Mouse (Mus musculus) cerebellum, adult 2 months (tissue): ENCODE measurements at regions not wholly inside any gene's neighbourhood (a gene's known extent, or its start where the extent isn't known, plus 50 kb on each side); places are given as distances from the start of the nearest gene placed in this dataset.

ENCODE experiments used
- DNase-seq, 2 experiments: peaks; one replicate each; pipeline ENCODE4 v3.0.0; 2021
- H3K27ac ChIP-seq: fragments of 200-500 bp; 2 replicates; pipeline ENCODE4 v1.5.1; 2012; ENCODE audit warnings: low read length, control low read depth, inconsistent platforms; ENCODE audit not compliant: insufficient read depth
- H3K27me3 ChIP-seq: fragments of 200-500 bp; 2 replicates; pipeline ENCODE4 v1.6.1; 2012; ENCODE audit warnings: inconsistent platforms, mild to moderate bottlenecking, low read length, moderate library complexity; ENCODE audit not compliant: control insufficient read depth, insufficient read depth
- H3K4me1 ChIP-seq: fragments of 200-500 bp; 2 replicates; pipeline ENCODE4 v1.6.1; 2011; ENCODE audit warnings: low read length; ENCODE audit not compliant: control insufficient read depth, insufficient read depth
- H3K4me3 ChIP-seq: fragments of 200-500 bp; replicated peaks from 2 replicates; pipeline ENCODE3; 2011; ENCODE audit warnings: mild to moderate bottlenecking, low read depth, low read length, control low read depth; ENCODE audit not compliant: insufficient read depth
- CTCF ChIP-seq: fragments of 200-500 bp; IDR thresholded peaks from 2 replicates; pipeline ENCODE4 v1.5.1; 2011; ENCODE audit warnings: low read depth, mild to moderate bottlenecking, control low read depth, low read length, moderate library complexity, borderline replicate concordance; ENCODE audit not compliant: insufficient read depth
- POLR2A ChIP-seq: fragments of 200-500 bp; IDR thresholded peaks from 2 replicates; pipeline ENCODE4 v1.6.1; 2011; ENCODE audit warnings: low read length, control low read depth, borderline replicate concordance; ENCODE audit not compliant: insufficient read depth
- whole genome bisulfite sequencing: fragments of 180-500 bp; shearing (Covaris S2); methylation state at CpG from one replicate; pipeline ENCODE4 v1.1.7; 2018; 5-methylcytosine and 5-hydroxymethylcytosine counted together

DNA sequence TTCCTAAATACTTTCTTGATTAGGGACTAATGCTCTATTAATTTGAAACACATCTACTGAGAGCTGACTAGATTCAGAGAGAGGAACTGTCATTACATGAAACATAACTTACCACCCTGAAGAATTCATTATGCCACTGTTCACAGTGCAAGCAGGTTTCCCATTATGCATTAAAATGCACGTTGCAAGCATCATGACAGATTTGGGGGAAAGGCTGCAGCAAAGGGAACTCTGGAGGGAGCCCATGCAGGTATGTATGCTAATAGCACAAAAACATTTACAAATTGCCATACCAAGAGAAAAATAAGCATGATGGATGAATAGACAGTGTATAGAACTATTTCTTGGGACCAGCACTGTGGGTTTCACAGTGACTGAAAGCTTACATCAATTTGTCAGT lies 351.1 kb downstream of the Csnka2ip start:
- DNase-seq: no peak

DNA sequence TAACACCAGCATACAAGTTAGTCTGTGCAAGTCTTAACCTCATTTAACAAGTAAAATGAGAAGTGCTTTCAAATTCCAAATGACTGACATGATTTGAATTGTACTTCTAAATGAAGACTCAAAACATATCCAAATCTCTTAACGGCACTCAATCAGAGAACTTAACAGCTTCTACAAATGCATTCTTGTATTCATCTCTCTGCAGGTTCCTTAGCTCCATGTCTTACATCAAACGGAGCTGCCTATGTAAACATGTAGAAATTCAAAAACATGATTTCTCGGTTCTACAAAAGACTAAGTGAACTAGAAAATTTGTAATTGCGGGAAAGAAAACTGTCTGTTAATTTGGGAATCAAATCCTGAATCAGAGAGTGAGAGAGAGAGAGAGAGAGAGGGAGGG lies 353.5 kb downstream of the Csnka2ip start:
- no peaks in the 10 kb centered on the region; the same call in 1 of the 2 replicates for H3K4me1 ChIP-seq
- DNase-seq: no peak
- WGBS: 39% methylated on average over 4 of the region's 4 CpGs
- no peak overlapping the region for H3K27ac ChIP-seq
- TF ChIP-seq POLR2A (no peak), CTCF (no peak)
- no peak overlapping the region for H3K4me3 ChIP-seq
- no peaks in the 10 kb centered on the region for H3K27me3 ChIP-seq

More for the DNA sequence above, 351.1 kb downstream of the Csnka2ip start:
- Histone ChIP-seq H3K27ac (no peak overlapping the region), H3K4me1 (no peaks in the 10 kb centered on the region), H3K27me3 (no peaks in the 10 kb centered on the region), H3K4me3 (no peak overlapping the region)
- WGBS: 48% methylated on average over 1 of the region's 1 CpGs
- no peak for TF ChIP-seq CTCF
- no peak for TF ChIP-seq POLR2A

DNA sequence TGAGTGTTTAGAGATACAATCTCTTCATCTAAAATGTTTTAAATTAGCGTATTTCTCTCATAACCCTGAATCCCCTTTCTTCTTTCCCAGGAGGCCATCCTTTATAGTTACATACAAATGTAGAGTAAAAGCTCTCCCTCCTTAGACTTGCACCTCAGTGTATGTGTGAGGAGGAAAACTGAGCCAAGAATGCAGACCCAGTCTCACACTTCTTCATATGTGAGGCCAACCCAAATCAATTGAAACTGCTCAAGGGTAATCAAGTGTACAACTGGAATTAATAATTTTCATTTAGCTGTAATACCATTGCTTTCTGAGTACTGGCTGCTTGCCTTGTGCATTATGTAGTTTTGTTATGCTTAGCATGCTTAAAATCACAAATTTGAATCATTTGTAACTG lies 356.3 kb downstream of the Csnka2ip start:
- no peaks in the 10 kb centered on the region; the same call in 1 of the 2 replicates for H3K4me1 ChIP-seq
- DNase-seq: no peak
- no peaks in the 10 kb centered on the region for H3K27me3 ChIP-seq
- WGBS: 96% methylated on average over 1 of the region's 1 CpGs
- H3K27ac ChIP-seq: no peak overlapping the region
- no peak overlapping the region for H3K4me3 ChIP-seq
- no peak for TF ChIP-seq CTCF
- no peak for TF ChIP-seq POLR2A

DNA sequence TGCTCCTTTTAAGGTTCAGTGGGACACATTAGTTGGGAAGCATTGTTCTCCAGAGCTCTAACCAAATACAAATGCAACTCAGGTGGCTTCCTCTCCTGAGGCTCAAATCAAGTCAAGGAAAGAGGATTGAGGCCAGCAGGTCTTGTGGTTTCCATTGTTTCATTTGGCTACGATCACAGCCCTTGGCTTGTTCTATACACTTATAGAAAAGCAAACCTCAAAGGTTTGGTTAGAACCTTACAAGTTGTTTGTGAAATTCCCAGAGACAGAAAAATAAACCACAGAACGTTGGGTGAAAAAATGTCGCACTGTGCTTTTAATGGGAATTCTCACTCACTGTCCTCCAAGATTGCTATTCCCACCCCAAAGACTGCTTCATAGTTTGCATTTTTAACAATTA lies 360.4 kb upstream of the Epha3 start:
- no peak for DNase-seq
- H3K27ac ChIP-seq: no peak overlapping the region
- 84% methylated on average over 3 of the region's 3 CpGs for WGBS
- no peak for TF ChIP-seq POLR2A
- no peak for TF ChIP-seq CTCF
- no peaks in the 10 kb centered on the region for H3K4me1 ChIP-seq
- no peaks in the 10 kb centered on the region for H3K27me3 ChIP-seq
- H3K4me3 ChIP-seq: no peak overlapping the region

DNA sequence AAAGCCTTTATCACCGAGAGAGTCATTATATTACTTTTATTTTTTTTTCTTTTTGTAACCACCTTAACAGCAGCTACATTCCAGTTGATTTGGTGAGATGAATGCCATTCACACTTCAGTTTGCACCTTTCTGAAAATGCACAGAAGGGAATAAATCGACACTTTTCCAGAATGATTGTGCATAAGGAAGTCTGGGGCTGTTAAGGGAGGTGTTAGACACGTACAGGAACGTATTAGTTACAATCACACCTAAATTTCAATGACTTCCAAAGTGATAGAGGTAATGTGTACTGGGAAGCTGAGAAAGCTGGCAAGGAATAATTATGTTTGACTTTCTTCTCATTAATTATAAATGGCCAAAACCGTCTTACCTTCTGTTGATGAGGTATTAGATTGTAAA lies 352.7 kb upstream of the Epha3 start:
- Histone ChIP-seq H3K27ac (no peak overlapping the region), H3K4me3 (no peak overlapping the region), H3K4me1 (no peaks in the 10 kb centered on the region), H3K27me3 (no peaks in the 10 kb centered on the region)
- 93% methylated on average over 5 of the region's 5 CpGs for WGBS
- TF ChIP-seq POLR2A (no peak), CTCF (no peak)
- DNase-seq: no peak

DNA sequence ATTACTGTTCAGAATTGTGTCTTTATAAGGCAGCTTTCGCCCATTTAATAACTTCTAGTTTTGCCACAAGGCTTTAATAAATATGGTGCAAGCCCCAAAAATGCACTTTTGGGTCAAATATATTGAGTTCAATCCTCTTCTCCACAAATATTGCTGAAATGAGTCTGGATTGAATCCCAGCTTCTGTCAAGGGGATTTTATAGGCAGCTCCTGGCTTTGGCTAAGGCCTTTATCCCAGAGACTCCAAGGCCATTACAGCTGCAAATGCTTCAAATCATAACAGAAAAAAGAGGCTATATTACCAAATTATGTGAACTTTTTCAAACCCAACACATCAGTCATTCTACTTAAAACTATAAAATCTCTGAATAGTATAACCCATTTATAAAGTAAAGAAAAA lies 347.9 kb upstream of the Epha3 start:
- Histone ChIP-seq H3K27me3 (no peaks in the 10 kb centered on the region), H3K27ac (no peak overlapping the region), H3K4me3 (no peak overlapping the region), H3K4me1 (no peaks in the 10 kb centered on the region)
- WGBS: 94% methylated on average over 1 of the region's 1 CpGs
- no peak for DNase-seq
- TF ChIP-seq POLR2A (no peak), CTCF (no peak)

DNA sequence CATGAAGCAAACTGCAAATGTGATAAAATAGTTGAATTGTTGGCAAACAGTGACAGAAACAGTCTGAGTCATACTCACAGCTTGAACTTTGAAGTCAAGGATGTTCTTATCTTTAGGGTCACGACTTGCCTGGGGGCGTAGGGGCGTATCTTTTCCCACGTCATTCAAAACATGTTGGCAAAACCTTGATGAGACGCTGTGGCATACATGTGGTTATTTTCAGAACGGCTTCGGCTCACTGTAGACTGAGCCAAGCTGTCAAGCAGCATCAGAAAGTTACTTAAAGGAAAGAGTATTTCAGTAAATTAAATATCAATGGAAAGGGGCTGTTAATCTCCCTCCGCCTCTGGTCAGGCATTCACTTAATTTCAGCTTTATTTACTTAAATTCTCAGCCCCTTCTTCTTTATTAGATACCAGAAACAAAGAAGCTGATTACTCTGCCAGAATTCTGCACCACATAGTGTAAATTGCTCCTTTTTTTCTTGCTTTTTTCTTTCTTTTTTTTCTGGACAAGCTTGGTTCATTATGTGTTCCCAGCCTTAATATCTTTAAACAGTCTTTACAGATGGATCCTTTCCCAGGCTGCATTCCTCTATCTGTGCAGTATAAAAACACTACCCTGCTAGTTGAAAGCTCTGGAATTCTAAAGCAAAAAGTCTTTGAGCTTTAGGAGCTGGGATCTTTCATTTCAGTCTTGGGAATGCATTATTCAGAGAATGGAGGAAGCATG lies 302.9 kb upstream of the Epha3 start:
- Histone ChIP-seq H3K4me1 (peaks cover 5% of the 10 kb centered on the region; the same call in 1 of the 2 replicates), H3K27ac (no peak overlapping the region), H3K27me3 (no peaks in the 10 kb centered on the region), H3K4me3 (no peak overlapping the region)
- no peak for DNase-seq
- TF ChIP-seq CTCF (no peak), POLR2A (no peak)
- WGBS: 22% methylated on average over 8 of the region's 8 CpGs

DNA sequence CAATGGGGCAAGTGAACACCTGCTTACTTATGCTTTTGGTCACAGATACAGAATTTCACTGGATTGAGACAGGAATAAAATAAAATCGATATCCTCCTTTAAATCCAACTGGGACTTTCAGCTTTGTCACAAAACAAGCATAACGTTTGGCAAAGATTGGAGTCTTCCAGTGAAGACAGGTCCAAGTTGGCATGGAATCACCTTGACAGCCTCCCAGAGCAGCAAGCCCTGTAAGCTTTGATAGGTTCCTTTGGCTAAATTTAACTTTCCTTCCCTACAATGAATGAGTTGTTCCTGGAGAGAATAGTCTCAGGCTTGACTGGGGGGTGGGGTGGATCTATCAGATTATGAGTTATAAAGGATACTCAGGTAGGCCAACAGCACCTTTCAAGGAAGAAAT lies 302.1 kb upstream of the Epha3 start:
- H3K27ac ChIP-seq: no peak overlapping the region
- 4% methylated on average over 2 of the region's 2 CpGs for WGBS
- TF ChIP-seq CTCF (no peak), POLR2A (no peak)
- H3K27me3 ChIP-seq: no peaks in the 10 kb centered on the region
- peak in 1 of 2 experiments; percentile 44 for DNase-seq
- peaks cover 5% of the 10 kb centered on the region; the same call in 1 of the 2 replicates for H3K4me1 ChIP-seq
- H3K4me3 ChIP-seq: no peak overlapping the region
